Mouse (Mus musculus): ENCODE data around the gene Hsdl2. TPM values are rescaled to one million over a fixed set of nuclear protein-coding genes. Genes with fewer than 3 reads are reported as not detected.

The Hsdl2 gene
- polyA plus RNA-seq (2014; fragmentation: Nextera tagmentation; extraction: Ambion mirVana) = 29.9 and 32.2 TPM in 2 replicates

DNA sequence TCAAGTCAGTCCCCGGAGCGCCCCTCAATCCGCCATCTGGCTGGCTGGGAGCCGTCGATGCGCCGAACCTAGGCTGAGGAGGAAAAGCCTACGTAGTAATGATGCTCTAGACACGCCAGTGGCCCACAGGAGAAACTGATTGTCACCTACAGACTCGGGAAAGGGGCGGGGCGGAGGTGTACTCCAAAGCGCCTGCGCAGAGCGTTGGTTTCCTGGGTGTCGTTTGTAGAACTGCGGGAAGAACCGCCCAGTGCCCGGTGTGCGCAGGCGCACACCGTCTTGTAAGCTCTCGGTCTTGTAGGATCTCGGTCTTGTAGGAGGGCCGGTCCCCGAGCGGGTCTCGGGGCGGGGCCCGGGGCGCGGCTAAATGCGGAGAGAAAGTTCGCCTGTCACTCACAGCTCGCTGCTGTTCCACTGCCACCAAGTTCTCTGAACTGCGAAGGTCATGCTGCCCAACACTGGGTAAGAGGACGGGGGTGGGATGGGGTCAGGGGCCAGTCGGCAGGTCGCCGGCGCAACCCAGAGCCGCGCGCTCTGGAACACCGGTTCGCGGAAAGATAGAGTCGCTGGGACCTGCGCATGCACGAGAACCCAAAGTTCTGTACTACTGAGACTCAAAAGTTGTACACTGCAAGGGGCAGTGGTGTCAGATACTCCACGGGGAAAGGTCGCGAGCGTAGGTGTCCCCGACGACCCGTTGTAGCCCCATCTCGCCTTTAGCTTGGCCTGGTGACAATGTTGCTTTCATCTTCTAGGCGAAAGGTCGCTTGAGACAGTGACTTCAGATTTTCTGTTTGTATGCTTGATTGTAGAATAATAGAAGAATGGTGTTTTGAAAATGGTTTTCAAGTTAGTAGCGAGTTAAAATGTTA lies at the start of gene Hsdl2:
Gene Hsdl2, plus strand, starts transcription at position 250 of the 872 bp plus-strand sequence.
- peak within 1 kb of the TSS; percentile 72; the same call in 1 of the 2 replicates for H3K27ac ChIP-seq (replicated peaks; ENCODE audit: low read depth, low read length)
- H3K9ac ChIP-seq (replicated peaks; ENCODE audit: low read length) = peak within 1 kb of the TSS; percentile 72
- H3K36me3 ChIP-seq (replicated peaks; ENCODE audit: control insufficient read depth, insufficient read depth, low read depth, low read length) = no peaks in the 10 kb centered on the region
- ATAC-seq (replicated peaks; ENCODE audit: insufficient number of reproducible peaks, low FRiP score, low TSS enrichment, low read depth) = peak; percentile 92
- DNase-seq (ENCODE audit: low spot score) = peak; percentile 99
- peak within 1 kb of the TSS; percentile 74 for H3K4me2 ChIP-seq (ENCODE audit: low read depth, low read length)
- H3K4me1 ChIP-seq (ENCODE audit: control insufficient read depth, insufficient read depth, low read length) = no peaks in the 10 kb centered on the region
- no peaks in the 10 kb centered on the region for H3K27me3 ChIP-seq (ENCODE audit: control insufficient read depth, insufficient read depth, low read length)
- H3K4me3 ChIP-seq (ENCODE audit: low read depth, low read length) = peak within 1 kb of the TSS; percentile 64
- WGBS = under 1% methylated on average over 61 of the region's 61 CpGs
- no peaks in the 10 kb centered on the region for H3K9me3 ChIP-seq (replicated peaks; ENCODE audit: control insufficient read depth, low read length)

DNA sequence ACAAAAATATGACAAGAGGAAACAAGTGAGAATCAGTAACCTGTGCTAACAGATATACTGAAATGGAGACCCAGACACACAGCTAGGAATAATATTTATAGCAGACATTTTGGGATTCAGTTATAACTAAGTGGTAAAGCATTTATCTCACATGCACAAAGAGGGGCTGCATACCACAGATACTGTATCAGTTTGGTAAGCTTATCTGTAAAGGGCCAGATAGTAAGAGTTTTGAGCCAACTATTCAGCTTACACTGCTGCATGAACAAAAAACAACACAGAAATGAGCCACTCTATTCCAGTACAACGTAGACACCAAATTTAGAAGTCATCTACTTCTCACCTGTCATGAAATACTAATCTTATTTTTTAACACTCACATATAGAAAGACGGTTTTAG lies 48.1 kb upstream of the Hsdl2 start:
- DNase-seq (ENCODE audit: low spot score) = no peak
- no peaks in the 10 kb centered on the region for H3K9me3 ChIP-seq (replicated peaks; ENCODE audit: control insufficient read depth, low read length)
- ATAC-seq (replicated peaks; ENCODE audit: insufficient number of reproducible peaks, low FRiP score, low TSS enrichment, low read depth) = no peak
- H3K4me2 ChIP-seq (ENCODE audit: low read depth, low read length) = no peak overlapping the region
- H3K9ac ChIP-seq (replicated peaks; ENCODE audit: low read length) = no peak overlapping the region
- H3K27ac ChIP-seq (replicated peaks; ENCODE audit: low read depth, low read length) = no peak overlapping the region
- H3K27me3 ChIP-seq (ENCODE audit: control insufficient read depth, insufficient read depth, low read length) = no peaks in the 10 kb centered on the region
- H3K4me3 ChIP-seq (ENCODE audit: low read depth, low read length) = no peak overlapping the region
- H3K4me1 ChIP-seq (ENCODE audit: control insufficient read depth, insufficient read depth, low read length) = no peaks in the 10 kb centered on the region
- WGBS = 80% methylated on average over 2 of the region's 2 CpGs
- H3K36me3 ChIP-seq (replicated peaks; ENCODE audit: control insufficient read depth, insufficient read depth, low read depth, low read length) = no peaks in the 10 kb centered on the region

DNA sequence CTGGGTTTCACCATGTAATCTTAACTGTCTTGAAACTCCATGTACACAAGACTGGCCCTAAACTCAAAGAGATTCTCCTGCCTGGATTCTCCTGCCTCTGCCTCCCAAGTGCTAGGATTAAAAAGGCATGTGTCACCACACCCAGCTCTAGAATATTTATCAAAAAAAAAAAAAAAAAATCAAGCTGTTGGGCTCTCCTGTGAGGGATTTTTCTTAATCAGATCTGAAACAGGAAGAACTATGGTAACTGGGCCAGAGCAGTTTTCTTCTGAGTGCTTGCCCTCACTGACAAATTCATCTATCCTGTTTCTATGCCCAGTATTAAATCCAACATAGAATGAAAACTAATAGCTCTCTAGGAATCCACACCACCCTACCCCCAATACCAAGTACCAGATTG lies 45.7 kb upstream of the Hsdl2 start:
- Histone ChIP-seq H3K4me3 (ENCODE audit: low read depth, low read length) (no peak overlapping the region), H3K27me3 (ENCODE audit: control insufficient read depth, insufficient read depth, low read length) (no peaks in the 10 kb centered on the region), H3K4me1 (ENCODE audit: control insufficient read depth, insufficient read depth, low read length) (no peaks in the 10 kb centered on the region), H3K27ac (replicated peaks; ENCODE audit: low read depth, low read length) (no peak overlapping the region), H3K4me2 (ENCODE audit: low read depth, low read length) (no peak overlapping the region), H3K9ac (replicated peaks; ENCODE audit: low read length) (no peak overlapping the region), H3K9me3 (replicated peaks; ENCODE audit: control insufficient read depth, low read length) (no peaks in the 10 kb centered on the region), H3K36me3 (replicated peaks; ENCODE audit: control insufficient read depth, insufficient read depth, low read depth, low read length) (no peaks in the 10 kb centered on the region)
- ATAC-seq (replicated peaks; ENCODE audit: insufficient number of reproducible peaks, low FRiP score, low TSS enrichment, low read depth) (no peak), DNase-seq (ENCODE audit: low spot score) (no peak)

DNA sequence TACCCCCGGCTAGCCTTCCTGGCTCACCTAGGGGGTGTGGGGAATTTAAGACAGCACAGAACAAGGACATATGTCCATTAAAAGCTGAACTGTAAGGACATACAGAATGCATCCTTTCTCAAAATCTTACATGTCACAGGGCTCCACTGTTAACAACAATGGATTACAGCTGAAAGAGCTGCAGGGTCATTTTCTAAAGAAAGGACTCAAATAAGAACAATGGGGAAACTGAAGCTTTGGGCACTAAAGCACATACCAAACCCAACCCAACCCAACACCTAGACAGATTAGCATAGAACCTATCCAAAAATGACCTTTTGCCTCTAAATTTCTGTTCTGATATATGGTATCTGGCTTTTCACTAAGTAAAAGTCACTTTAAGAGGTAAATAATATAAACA lies 45.1 kb upstream of the Hsdl2 start:
- Histone ChIP-seq H3K27ac (replicated peaks; ENCODE audit: low read depth, low read length) (no peak overlapping the region), H3K4me3 (ENCODE audit: low read depth, low read length) (no peak overlapping the region), H3K4me2 (ENCODE audit: low read depth, low read length) (no peak overlapping the region), H3K27me3 (ENCODE audit: control insufficient read depth, insufficient read depth, low read length) (no peaks in the 10 kb centered on the region), H3K9me3 (replicated peaks; ENCODE audit: control insufficient read depth, low read length) (no peaks in the 10 kb centered on the region), H3K36me3 (replicated peaks; ENCODE audit: control insufficient read depth, insufficient read depth, low read depth, low read length) (no peaks in the 10 kb centered on the region), H3K9ac (replicated peaks; ENCODE audit: low read length) (no peak overlapping the region), H3K4me1 (ENCODE audit: control insufficient read depth, insufficient read depth, low read length) (no peaks in the 10 kb centered on the region)
- DNase-seq (ENCODE audit: low spot score) (no peak), ATAC-seq (replicated peaks; ENCODE audit: insufficient number of reproducible peaks, low FRiP score, low TSS enrichment, low read depth) (no peak)
- WGBS = 92% methylated on average over 1 of the region's 1 CpGs

DNA sequence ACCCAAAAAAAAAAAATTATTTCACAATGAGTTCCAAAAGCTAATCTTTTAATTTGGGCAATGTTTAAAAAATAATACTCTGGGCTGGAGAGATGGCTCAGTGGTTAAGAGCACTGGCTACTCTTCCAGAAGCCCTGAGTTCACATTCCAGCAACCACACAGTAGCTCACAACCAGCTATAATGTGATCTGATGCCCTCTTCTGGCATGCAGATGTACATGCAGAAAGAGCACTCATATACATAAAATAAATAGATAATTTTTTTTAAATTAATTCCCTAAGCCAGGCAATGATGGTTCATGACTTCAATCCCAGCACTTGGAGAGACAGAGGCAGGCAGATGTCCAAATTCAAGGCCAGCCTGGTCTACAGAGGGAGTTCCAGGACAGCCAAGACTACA lies 38.4 kb upstream of the Hsdl2 start:
- Histone ChIP-seq H3K27me3 (ENCODE audit: control insufficient read depth, insufficient read depth, low read length) (no peaks in the 10 kb centered on the region), H3K9ac (replicated peaks; ENCODE audit: low read length) (no peak overlapping the region), H3K4me3 (ENCODE audit: low read depth, low read length) (no peak overlapping the region), H3K4me1 (ENCODE audit: control insufficient read depth, insufficient read depth, low read length) (no peaks in the 10 kb centered on the region; the same call in 1 of the 2 replicates), H3K4me2 (ENCODE audit: low read depth, low read length) (no peak overlapping the region), H3K9me3 (replicated peaks; ENCODE audit: control insufficient read depth, low read length) (no peaks in the 10 kb centered on the region), H3K36me3 (replicated peaks; ENCODE audit: control insufficient read depth, insufficient read depth, low read depth, low read length) (no peaks in the 10 kb centered on the region), H3K27ac (replicated peaks; ENCODE audit: low read depth, low read length) (no peak overlapping the region)
- ATAC-seq (replicated peaks; ENCODE audit: insufficient number of reproducible peaks, low FRiP score, low TSS enrichment, low read depth) (no peak), DNase-seq (ENCODE audit: low spot score) (no peak)

DNA sequence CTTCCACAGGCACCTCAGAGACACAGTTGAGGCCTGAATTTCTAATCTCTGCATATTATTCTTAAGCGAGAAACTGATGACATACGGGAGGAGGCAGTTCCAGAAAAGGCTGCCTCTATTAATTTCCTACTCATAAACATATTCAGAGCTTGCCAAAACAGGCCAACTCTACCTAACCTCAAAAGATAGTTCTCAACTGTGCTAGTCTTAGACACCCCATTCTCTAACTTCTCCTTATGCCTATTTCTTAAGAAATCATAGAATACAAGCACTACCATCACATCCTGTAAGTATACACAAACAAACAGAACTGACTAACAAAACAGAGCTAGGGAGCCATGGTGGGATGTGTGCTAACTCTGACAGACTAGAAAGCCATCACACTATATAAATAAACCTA lies 36.7 kb upstream of the Hsdl2 start:
- no peak overlapping the region for H3K27ac ChIP-seq (replicated peaks; ENCODE audit: low read depth, low read length)
- H3K4me1 ChIP-seq (ENCODE audit: control insufficient read depth, insufficient read depth, low read length) = no peaks in the 10 kb centered on the region; the same call in 1 of the 2 replicates
- DNase-seq (ENCODE audit: low spot score) = no peak
- H3K4me3 ChIP-seq (ENCODE audit: low read depth, low read length) = no peak overlapping the region
- 84% methylated on average over 2 of the region's 2 CpGs for WGBS
- H3K4me2 ChIP-seq (ENCODE audit: low read depth, low read length) = no peak overlapping the region
- no peaks in the 10 kb centered on the region for H3K27me3 ChIP-seq (ENCODE audit: control insufficient read depth, insufficient read depth, low read length)
- H3K9me3 ChIP-seq (replicated peaks; ENCODE audit: control insufficient read depth, low read length) = no peaks in the 10 kb centered on the region
- ATAC-seq (replicated peaks; ENCODE audit: insufficient number of reproducible peaks, low FRiP score, low TSS enrichment, low read depth) = no peak
- no peaks in the 10 kb centered on the region for H3K36me3 ChIP-seq (replicated peaks; ENCODE audit: control insufficient read depth, insufficient read depth, low read depth, low read length)
- no peak overlapping the region for H3K9ac ChIP-seq (replicated peaks; ENCODE audit: low read length)

DNA sequence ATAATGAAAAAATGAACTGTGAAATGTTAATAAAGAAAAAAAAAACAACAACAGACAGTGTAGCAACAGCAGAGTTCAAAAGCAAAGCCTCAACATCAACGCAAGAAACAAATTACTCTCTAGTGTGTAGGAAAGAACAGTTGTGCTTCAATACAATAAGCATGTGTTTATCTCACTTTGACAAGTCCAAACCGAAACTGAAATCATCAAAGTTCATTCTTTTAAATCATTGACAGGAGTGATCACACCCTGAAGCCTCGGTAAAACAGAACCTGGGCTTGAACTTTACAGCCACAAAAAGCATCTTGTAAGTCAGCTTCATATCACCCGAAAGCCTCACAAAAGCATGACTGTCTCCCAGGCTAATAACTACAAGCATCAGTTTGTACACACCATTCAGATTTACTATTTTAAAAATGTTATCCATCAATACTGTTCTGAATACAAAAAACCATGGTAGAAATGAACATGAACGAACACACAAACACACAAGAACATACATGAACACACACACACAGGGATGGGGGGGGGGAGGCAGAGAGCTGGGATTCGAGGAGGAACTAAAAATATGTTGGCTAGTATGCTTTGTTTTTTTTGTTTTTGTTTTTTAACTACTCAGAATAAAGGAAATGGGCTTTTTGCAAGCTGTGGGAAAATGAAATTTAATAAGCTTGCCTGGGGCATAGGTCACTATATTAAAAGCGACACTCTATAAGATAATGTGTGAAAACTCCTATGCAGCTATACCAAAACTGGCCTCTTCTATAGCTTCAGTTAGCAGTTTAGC lies 34.9 kb upstream of the Hsdl2 start:
- Histone ChIP-seq H3K9me3 (replicated peaks; ENCODE audit: control insufficient read depth, low read length) (no peaks in the 10 kb centered on the region), H3K4me3 (ENCODE audit: low read depth, low read length) (no peak overlapping the region), H3K27ac (replicated peaks; ENCODE audit: low read depth, low read length) (no peak overlapping the region), H3K36me3 (replicated peaks; ENCODE audit: control insufficient read depth, insufficient read depth, low read depth, low read length) (no peaks in the 10 kb centered on the region), H3K4me1 (ENCODE audit: control insufficient read depth, insufficient read depth, low read length) (no peaks in the 10 kb centered on the region; the same call in 1 of the 2 replicates), H3K4me2 (ENCODE audit: low read depth, low read length) (no peak overlapping the region), H3K9ac (replicated peaks; ENCODE audit: low read length) (no peak overlapping the region), H3K27me3 (ENCODE audit: control insufficient read depth, insufficient read depth, low read length) (no peaks in the 10 kb centered on the region)
- 61% methylated on average over 7 of the region's 7 CpGs for WGBS
- DNase-seq (ENCODE audit: low spot score) (no peak), ATAC-seq (replicated peaks; ENCODE audit: insufficient number of reproducible peaks, low FRiP score, low TSS enrichment, low read depth) (no peak)

Measured in embryonic facial prominence, embryonic 11.5 days (tissue).